Mouse (Mus musculus): ENCODE results near the gene Chp2. TPM values are rescaled to one million over a fixed set of nuclear protein-coding genes. Genes with fewer than 3 reads are reported as not detected.

The Chp2 gene
- polyA plus RNA-seq, 1 experiment = 2.7 TPM

- Histone ChIP-seq H3K4me3 (ENCODE audit: extremely low read depth, insufficient read depth, insufficient read length) (no peak overlapping the region), H3K4me1 (ENCODE audit: control insufficient read depth, insufficient read depth, insufficient read length) (peaks cover 12% of the 10 kb centered on the region; the same call in 1 of the 2 replicates)
Measured at GRCm38 (mm10) chr7:122249321-122249821, 30.1 kb downstream of the Chp2 start.

GRCm38 (mm10) chr7:122251197-122252011 lies 32.1 kb downstream of the Chp2 start:
- no peak overlapping the region for H3K4me3 ChIP-seq (ENCODE audit: extremely low read depth, insufficient read depth, insufficient read length)
- H3K4me1 ChIP-seq (ENCODE audit: control insufficient read depth, insufficient read depth, insufficient read length) = peaks cover 12% of the 10 kb centered on the region; the same call in 1 of the 2 replicates
- H3K27me3 ChIP-seq (ENCODE audit: control insufficient read depth, insufficient read depth, low read length) = no peaks in the 10 kb centered on the region
- H3K27ac ChIP-seq (ENCODE audit: insufficient read depth, low read length) = peak overlapping the region; percentile 67
- peak; percentile 74 to 79 for DNase-seq (ENCODE audit: low read depth in 1 of 2, low spot score in 2 of 2)
- H3K36me3 ChIP-seq (ENCODE audit: control insufficient read depth, insufficient read depth, low read length) = no peaks in the 10 kb centered on the region
- no peak for TF ChIP-seq POLR2A (IDR thresholded peaks at IDR 0.05; ENCODE audit: low read depth, low read length)
- peak; percentile 69; the same call in 1 of the 2 replicates for TF ChIP-seq CTCF (IDR thresholded peaks at IDR 0.05; ENCODE audit: extremely low read depth, insufficient read depth, insufficient read length, insufficient replicate concordance)
- WGBS = 14% methylated on average over 21 of the region's 21 CpGs

More at GRCm38 (mm10) chr7:122249321-122249821, 30.1 kb downstream of the Chp2 start:
- DNase-seq (ENCODE audit: low read depth in 1 of 2, low spot score in 2 of 2) = no peak
- H3K36me3 ChIP-seq (ENCODE audit: control insufficient read depth, insufficient read depth, low read length) = no peaks in the 10 kb centered on the region
- WGBS = 92% methylated on average over 9 of the region's 9 CpGs
- no peaks in the 10 kb centered on the region for H3K27me3 ChIP-seq (ENCODE audit: control insufficient read depth, insufficient read depth, low read length)
- TF ChIP-seq POLR2A (IDR thresholded peaks at IDR 0.05; ENCODE audit: low read depth, low read length) (no peak), CTCF (IDR thresholded peaks at IDR 0.05; ENCODE audit: extremely low read depth, insufficient read depth, insufficient read length, insufficient replicate concordance) (no peak)
- no peak overlapping the region for H3K27ac ChIP-seq (ENCODE audit: insufficient read depth, low read length)

GRCm38 (mm10) chr7:122256722-122257121 lies 37.4 kb downstream of the Chp2 start:
- DNase-seq (ENCODE audit: low read depth in 1 of 2, low spot score in 2 of 2) = no peak
- no peak overlapping the region for H3K4me3 ChIP-seq (ENCODE audit: extremely low read depth, insufficient read depth, insufficient read length)
- H3K27ac ChIP-seq (ENCODE audit: insufficient read depth, low read length) = no peak overlapping the region
- no peaks in the 10 kb centered on the region for H3K27me3 ChIP-seq (ENCODE audit: control insufficient read depth, insufficient read depth, low read length)
- peaks cover 16% of the 10 kb centered on the region; the same call in 1 of the 2 replicates for H3K4me1 ChIP-seq (ENCODE audit: control insufficient read depth, insufficient read depth, insufficient read length)
- TF ChIP-seq CTCF (IDR thresholded peaks at IDR 0.05; ENCODE audit: extremely low read depth, insufficient read depth, insufficient read length, insufficient replicate concordance) (no peak), POLR2A (IDR thresholded peaks at IDR 0.05; ENCODE audit: low read depth, low read length) (no peak)
- WGBS = 64% methylated on average over 7 of the region's 7 CpGs
- no peaks in the 10 kb centered on the region for H3K36me3 ChIP-seq (ENCODE audit: control insufficient read depth, insufficient read depth, low read length)

- TF ChIP-seq CTCF (IDR thresholded peaks at IDR 0.05; ENCODE audit: extremely low read depth, insufficient read depth, insufficient read length, insufficient replicate concordance) = no peak
- TF ChIP-seq POLR2A (IDR thresholded peaks at IDR 0.05; ENCODE audit: low read depth, low read length) = no peak
- H3K27me3 ChIP-seq (ENCODE audit: control insufficient read depth, insufficient read depth, low read length) = no peaks in the 10 kb centered on the region
- H3K4me3 ChIP-seq (ENCODE audit: extremely low read depth, insufficient read depth, insufficient read length) = no peak overlapping the region
- H3K27ac ChIP-seq (ENCODE audit: insufficient read depth, low read length) = peak overlapping the region; percentile 70
- WGBS = 33% methylated on average over 4 of the region's 4 CpGs
- DNase-seq (ENCODE audit: low read depth in 1 of 2, low spot score in 2 of 2) = no peak
- H3K36me3 ChIP-seq (ENCODE audit: control insufficient read depth, insufficient read depth, low read length) = no peaks in the 10 kb centered on the region
- H3K4me1 ChIP-seq (ENCODE audit: control insufficient read depth, insufficient read depth, insufficient read length) = peaks cover 16% of the 10 kb centered on the region; the same call in 1 of the 2 replicates
Measured at GRCm38 (mm10) chr7:122258521-122258920, 39.2 kb downstream of the Chp2 start.

GRCm38 (mm10) chr7:122260055-122260602 lies 40.8 kb downstream of the Chp2 start:
- H3K27ac ChIP-seq (ENCODE audit: insufficient read depth, low read length) = peak overlapping the region; percentile 96
- TF ChIP-seq POLR2A (IDR thresholded peaks at IDR 0.05; ENCODE audit: low read depth, low read length) (no peak), CTCF (IDR thresholded peaks at IDR 0.05; ENCODE audit: extremely low read depth, insufficient read depth, insufficient read length, insufficient replicate concordance) (no peak)
- DNase-seq (ENCODE audit: low read depth in 1 of 2, low spot score in 2 of 2) = peak in 1 of 2 experiments; percentile 28

GRCm38 (mm10) chr7:122268983-122269486 lies 49.7 kb downstream of the Chp2 start:
- H3K27ac ChIP-seq (ENCODE audit: insufficient read depth, low read length) = no peak overlapping the region
- 88% methylated on average over 4 of the region's 4 CpGs for WGBS
- no peak for TF ChIP-seq CTCF (IDR thresholded peaks at IDR 0.05; ENCODE audit: extremely low read depth, insufficient read depth, insufficient read length, insufficient replicate concordance)
- no peak for TF ChIP-seq POLR2A (IDR thresholded peaks at IDR 0.05; ENCODE audit: low read depth, low read length)
- no peaks in the 10 kb centered on the region for H3K36me3 ChIP-seq (ENCODE audit: control insufficient read depth, insufficient read depth, low read length)
- DNase-seq (ENCODE audit: low read depth in 1 of 2, low spot score in 2 of 2) = no peak
- no peaks in the 10 kb centered on the region for H3K4me1 ChIP-seq (ENCODE audit: control insufficient read depth, insufficient read depth, insufficient read length)
- H3K27me3 ChIP-seq (ENCODE audit: control insufficient read depth, insufficient read depth, low read length) = no peaks in the 10 kb centered on the region
- no peak overlapping the region for H3K4me3 ChIP-seq (ENCODE audit: extremely low read depth, insufficient read depth, insufficient read length)

More at GRCm38 (mm10) chr7:122260055-122260602, 40.8 kb downstream of the Chp2 start:
- Histone ChIP-seq H3K36me3 (ENCODE audit: control insufficient read depth, insufficient read depth, low read length) (no peaks in the 10 kb centered on the region), H3K27me3 (ENCODE audit: control insufficient read depth, insufficient read depth, low read length) (no peaks in the 10 kb centered on the region), H3K4me1 (ENCODE audit: control insufficient read depth, insufficient read depth, insufficient read length) (peaks cover 16% of the 10 kb centered on the region; the same call in 1 of the 2 replicates), H3K4me3 (ENCODE audit: extremely low read depth, insufficient read depth, insufficient read length) (no peak overlapping the region)
- 41% methylated on average over 5 of the region's 5 CpGs for WGBS
